Mouse (Mus musculus): ENCODE data around the gene Thy1.

Gene Thy1

DNA sequence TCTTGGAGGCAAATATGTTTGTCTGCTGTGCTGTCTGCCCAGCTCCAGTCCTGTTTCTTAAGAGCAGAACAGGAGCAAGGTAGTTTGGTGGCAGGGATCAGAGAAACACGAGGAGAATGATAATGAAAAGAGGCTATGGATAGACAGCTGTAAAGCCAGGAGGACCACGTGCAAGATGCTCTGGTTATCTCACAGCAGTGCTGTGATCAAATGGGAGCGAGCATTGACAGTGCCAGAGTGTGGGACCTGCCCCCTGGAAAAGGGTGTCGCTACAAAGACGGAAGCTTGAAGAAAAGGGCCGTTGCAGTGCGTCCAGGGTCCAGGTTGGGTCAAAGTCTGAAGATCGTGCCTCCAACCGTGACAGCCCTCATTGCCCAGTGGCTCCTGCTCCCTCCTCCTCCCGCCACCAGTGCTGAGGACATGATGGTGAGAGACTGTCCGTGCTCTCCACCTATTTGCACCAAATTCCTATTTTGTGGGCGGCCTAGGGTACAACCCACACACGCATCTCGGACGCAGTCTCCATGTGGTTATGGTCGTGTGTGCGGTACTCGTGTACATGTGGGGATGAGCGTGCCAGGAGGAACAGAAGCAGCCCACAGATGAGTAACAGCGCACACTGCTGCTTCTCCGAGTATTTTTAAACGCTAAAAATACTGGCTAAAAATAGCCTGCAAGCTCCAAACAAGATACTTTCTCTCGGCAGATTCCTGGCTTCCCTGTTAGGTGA is 40.4 kb downstream of the Thy1 start:
- ChIA-PET CTCF (interaction anchor here in 3 of 4 experiments (0.5 to 7.2 kb wide), 15 partner anchors 8 to 348 kb away, joined by 3 to 48 read pairs (median 4); no protein-coding TSS in a partner anchor), POLR2A (interaction anchor here in 3 of 4 experiments (0.6 to 4.5 kb wide), 20 partner anchors 8 to 638 kb away, joined by 3 to 23 read pairs (median 4); partner anchors contain the start of genes Usp2 (in 2 of the 3), C2cd2l (in 1 of the 3) and H2afx (in 1 of the 3))

DNA sequence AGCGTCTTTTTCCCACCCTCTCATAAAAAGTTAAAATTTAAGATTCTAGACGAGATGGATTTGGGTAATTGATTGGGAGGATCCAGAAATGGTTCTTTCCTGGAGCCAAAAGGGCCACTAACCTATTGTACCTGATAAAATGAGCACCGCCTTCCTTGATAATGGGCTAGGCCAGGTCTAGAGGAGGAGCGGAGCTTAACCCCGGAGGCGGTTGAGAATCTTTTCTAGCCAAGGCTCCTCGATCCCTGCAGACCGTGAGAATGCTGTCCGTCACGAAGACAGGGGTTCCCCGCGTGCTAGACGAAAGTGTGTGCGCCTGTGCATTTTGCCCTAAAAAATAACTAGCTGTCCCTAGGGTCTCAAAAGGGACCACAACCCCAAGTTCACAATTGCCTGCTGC is 41.1 kb downstream of the Thy1 start:
- CTCF ChIA-PET: interaction anchor here (0.5 to 7.2 kb wide), 19 partner anchors 9 to 1404 kb away, joined by 3 to 48 read pairs (median 5); partner anchors contain the start of gene Usp2 (in 1 of the 4)
- POLR2A ChIA-PET: interaction anchor here in 3 of 4 experiments (0.6 to 4.5 kb wide), 24 partner anchors 8 to 313 kb away, joined by 3 to 23 read pairs (median 4); partner anchors contain the start of genes Usp2 (in 2 of the 3), C2cd2l (in 1 of the 3), Cbl (in 1 of the 3) and H2afx (in 1 of the 3)

DNA sequence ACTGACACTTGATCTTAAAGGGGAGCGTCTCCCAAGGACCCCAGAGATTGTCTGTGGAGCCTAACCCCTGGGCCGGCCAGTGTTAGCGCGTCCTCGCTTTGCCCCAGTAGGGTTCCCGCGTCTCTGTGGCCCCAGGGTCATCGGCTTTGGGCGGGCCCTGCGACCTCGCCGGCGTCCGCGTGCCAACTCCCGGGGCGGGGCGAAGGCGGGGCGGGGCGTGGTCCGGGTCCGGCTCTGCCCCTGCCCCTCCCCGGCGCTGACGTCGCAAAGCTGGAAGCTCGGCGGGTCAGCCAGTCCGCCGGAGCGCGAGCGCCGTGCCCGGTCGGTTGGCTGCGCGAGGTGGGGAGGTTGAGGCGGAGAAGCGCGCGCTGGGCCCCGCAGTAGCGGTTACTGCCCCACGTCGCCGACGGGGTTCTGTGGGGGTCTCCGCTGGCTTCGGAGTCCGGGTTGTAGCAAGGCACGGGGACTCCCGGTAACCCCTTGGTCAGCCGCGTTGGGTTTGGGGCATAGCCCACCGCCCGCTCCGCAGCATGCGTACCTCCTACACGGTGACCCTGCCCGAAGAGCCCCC is 41.6 kb downstream of the Thy1 start:
- ChIA-PET POLR2A (interaction anchor here (0.6 to 4.5 kb wide), 27 partner anchors 8 to 312 kb away, joined by 3 to 23 read pairs (median 4); partner anchors contain the start of genes Usp2 (in 3 of the 4), C2cd2l (in 1 of the 4), Cbl (in 1 of the 4) and H2afx (in 1 of the 4)), CTCF (interaction anchor here (0.5 to 7.2 kb wide), 16 partner anchors 9 to 1405 kb away, joined by 3 to 48 read pairs (median 5); partner anchors contain the start of gene Usp2 (in 2 of the 4))

DNA sequence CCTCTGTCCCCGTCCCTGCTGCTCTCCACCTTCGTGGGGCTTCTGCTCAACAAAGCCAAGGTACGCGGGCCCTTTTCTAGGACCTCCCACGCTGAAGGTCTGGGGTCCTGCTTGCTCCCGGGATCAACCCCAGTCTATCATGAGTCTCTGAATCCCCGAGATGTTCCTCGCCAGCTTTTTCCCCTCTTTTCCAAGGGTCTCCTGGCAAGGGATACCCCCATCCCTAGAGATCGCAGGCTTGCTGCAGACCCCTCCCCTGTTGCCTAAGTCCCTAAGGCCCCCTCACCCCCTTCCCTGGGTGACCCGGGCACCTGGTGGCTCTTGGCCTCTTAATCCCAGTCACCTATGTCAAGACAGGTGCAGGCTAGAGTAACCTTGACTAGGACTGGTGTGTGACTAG is 42.1 kb downstream of the Thy1 start:
- CTCF ChIA-PET: interaction anchor here in 3 of 4 experiments (0.6 to 7.2 kb wide), 17 partner anchors 9 to 1270 kb away, joined by 3 to 48 read pairs (median 5); partner anchors contain the start of gene Usp2 (in 2 of the 3)
- POLR2A ChIA-PET: interaction anchor here (0.8 to 4.5 kb wide), 22 partner anchors 9 to 312 kb away, joined by 3 to 23 read pairs (median 5); partner anchors contain the start of genes Usp2 (in 2 of the 4), Cbl (in 1 of the 4), H2afx (in 1 of the 4) and Slc37a4 (in 1 of the 4)

DNA sequence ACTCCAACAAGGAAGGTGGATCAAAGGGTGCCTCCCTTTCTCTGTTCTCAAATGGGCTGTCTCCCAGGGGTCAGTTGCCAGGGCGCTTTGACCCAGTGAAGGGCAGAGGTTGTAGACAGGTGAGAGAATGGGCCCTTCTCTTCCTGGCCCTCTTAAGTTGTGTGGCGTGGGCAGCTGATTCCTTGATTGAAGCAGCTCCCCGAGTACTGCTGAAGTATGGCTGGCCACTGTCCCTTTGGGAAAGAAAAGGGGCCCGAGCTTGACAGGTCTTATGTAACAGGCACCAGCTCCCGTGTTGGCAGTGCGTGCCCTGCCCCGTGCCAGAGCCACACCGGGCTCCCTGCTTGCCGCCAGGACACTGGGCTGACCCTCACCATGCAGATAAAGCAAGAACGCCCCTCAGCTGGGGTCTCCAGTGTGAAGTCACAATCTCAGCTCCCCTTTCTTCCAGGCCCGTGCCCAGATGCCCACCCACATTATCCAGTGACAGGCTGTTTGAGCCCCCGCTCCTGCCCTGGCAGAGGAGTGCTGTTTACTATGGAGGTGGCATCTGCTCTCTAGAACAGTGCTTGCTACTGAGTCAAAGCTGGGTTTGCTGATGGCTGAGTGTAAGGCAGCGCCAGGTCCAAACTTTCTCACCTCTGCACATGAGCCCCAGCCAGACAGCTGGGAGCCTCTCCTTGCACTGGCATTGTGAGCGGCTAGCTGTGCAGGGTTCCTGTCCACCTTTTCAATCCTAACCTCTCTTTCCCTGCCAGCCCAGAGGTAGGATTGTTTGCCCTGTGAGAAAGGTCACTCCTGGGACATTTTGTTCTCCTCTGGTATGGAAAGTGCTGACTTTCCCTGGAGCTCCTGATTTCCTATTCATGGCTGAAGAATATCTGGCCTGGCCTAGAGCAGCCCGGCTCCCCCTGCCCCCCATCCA is 42.8 kb downstream of the Thy1 start:
- ChIA-PET POLR2A (interaction anchor here (0.6 to 4.5 kb wide), 26 partner anchors 9 to 325 kb away, joined by 3 to 23 read pairs (median 4); partner anchors contain the start of genes Usp2 (in 2 of the 4), C2cd2l (in 1 of the 4), Cbl (in 1 of the 4) and H2afx (in 1 of the 4)), CTCF (interaction anchor here (0.7 to 7.2 kb wide), 17 partner anchors 8 to 124 kb away, joined by 3 to 48 read pairs (median 5); partner anchors contain the start of gene Usp2 (in 1 of the 4))

DNA sequence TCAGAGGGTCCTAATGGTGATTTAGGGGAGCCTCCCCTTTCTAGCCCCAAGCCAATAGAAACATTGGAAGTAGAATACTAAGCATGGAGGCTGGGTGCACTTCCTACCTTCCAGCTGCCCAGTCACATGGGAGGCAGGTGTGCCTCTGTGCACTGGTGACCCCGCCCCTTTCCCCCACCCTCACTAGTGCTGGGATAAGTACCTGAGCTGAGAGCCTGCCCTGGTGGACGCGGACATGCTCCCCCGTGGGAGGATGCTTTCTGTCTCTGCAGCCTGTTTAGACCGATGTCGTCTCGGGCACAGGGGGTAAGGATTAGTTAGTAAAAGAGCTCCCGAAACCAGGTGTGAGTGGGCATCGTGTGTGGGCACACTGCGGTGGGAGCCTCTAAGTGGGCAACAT is 43.8 kb downstream of the Thy1 start:
- ChIA-PET POLR2A (interaction anchor here (0.6 to 3.5 kb wide), 19 partner anchors 8 to 324 kb away, joined by 3 to 17 read pairs (median 3); partner anchors contain the start of genes C2cd2l (in 1 of the 4), Cbl (in 1 of the 4) and H2afx (in 1 of the 4)), CTCF (interaction anchor here (0.9 to 7.2 kb wide), 9 partner anchors 9 to 391 kb away, joined by 3 to 48 read pairs (median 4); no protein-coding TSS in a partner anchor)

DNA sequence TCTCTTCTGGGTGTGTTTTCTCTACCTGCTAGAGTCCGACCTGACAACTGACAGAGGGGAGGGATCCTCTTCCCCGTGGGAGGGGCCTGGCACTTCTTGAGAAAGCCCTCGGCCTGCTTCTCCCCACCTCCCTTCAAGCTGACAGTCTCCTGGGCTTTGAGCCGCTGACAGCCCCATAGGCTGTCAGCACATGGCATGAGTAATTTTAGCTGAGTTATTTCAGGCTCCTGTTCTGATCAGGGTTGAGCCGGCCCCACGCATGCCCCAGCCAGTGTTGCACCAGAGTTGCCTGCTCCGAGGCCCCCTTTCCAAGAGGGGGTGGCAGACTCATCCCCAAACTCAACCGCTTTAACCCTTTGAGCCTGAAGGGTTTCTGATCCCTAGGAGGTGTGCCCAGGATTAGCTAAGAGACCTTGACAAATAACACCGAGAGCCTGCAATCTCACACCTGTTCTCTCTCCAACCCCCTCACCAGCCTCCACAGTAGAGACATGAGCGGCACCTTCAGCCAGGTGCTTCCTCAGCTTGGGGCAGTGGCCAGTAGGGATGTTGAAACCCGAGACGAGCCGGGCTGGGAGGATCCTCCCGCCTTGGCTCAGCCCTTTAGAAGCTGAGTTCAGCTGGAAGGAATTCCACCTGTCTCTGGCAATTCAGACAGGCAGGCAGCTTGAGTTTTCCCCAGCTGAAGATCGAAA is 44.7 kb downstream of the Thy1 start:
- POLR2A ChIA-PET: interaction anchor here (0.5 to 3.5 kb wide), 21 partner anchors 8 to 980 kb away, joined by 3 to 17 read pairs (median 4); partner anchors contain the start of gene C2cd2l (in 1 of the 4)
- CTCF ChIA-PET: interaction anchor here (0.6 to 7.2 kb wide), 14 partner anchors 9 to 390 kb away, joined by 3 to 48 read pairs (median 6); no protein-coding TSS in a partner anchor

DNA sequence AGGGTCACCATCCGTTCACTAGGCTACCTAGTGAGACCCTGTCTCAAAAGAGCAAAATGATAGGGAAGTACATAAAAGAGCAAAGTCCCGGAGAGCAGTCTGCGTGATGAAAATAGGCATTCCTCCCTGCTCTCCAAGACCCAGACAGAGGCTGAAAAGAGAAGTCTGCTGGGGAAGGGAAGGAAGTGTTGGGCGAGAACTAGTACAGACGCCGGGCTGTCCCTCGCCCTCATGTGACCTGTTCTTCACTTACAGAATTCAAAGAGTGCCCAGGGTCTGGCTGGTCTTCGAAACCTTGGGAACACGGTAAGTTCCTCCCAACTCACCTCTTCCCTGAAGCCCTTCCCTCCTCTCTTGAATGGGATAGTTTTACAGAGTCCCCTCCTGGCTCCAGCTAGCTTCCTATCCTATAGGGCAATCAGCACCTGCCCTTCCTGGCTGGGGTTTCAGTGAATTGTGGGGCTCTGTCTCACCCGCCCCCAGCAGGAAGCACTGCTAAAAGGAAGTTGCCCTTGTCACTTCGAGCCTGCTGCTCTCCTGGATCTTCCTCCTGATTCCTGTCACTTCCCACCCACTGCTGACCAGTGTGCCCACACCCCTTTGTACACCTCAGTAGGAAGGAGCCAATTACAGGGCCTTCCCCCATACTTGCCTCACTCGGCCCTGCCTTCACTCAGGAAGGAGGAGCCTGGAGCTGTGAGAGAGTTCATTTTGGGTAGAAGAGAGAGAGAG is 45.9 kb downstream of the Thy1 start:
- ChIA-PET CTCF (interaction anchor here in 3 of 4 experiments (0.5 to 7.2 kb wide), 10 partner anchors 10 to 257 kb away, joined by 3 to 48 read pairs (median 6); no protein-coding TSS in a partner anchor), POLR2A (interaction anchor here in 3 of 4 experiments (0.7 to 3.5 kb wide), 18 partner anchors 7 to 403 kb away, joined by 3 to 17 read pairs (median 4); partner anchors contain the start of genes H2afx (in 1 of the 3) and Usp2 (in 1 of the 3))

DNA sequence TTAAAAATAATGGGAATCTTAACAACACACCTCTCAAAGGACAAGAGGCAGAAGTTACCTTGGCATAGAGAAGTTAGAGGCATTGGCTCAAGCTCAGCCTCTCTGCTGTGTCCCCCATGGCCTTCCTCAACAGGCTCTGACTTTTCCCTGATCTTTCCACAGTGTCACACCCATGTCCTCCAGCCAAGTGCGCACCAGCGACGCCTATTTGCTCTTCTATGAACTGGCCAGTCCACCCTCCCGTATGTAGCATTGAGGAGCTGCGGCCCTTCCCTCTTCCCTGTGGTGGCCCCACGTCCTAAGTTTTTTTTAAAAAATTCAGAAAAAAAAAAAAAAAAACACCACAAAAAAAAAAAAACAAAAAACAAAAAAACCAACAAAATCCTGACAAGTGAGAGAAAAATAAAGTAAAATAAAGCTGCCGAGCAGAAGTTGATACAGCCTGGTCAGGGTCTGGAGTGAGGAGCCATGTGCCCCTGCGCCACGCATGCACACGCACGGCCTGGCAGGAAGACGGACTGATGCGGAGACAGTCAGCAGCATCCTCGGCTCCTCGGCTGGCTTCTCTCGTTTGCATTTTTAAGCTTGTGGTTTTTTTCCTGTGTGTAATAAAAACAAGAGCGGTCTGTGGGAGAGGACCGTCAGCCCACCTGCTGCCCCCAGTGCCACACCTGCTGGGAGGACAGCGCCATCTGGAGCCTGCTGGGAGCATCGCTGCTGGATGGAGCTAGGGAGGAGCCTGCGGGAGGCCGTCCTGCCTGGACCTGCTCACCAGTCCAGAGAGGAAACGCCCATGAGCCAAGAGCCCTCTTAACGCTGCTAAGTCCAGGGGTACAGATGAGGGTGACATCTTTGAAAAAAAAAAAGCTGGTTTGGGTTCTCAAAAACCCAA is 50.7 kb downstream of the Thy1 start:
- CTCF ChIA-PET: interaction anchor here (0.5 to 7.3 kb wide), 84 partner anchors 8 to 766 kb away, joined by 3 to 97 read pairs (median 4); partner anchors contain the start of genes C1qtnf5 (in 2 of the 4), Usp2 (in 2 of the 4), Cbl (in 1 of the 4) and Gm49380 (in 1 of the 4)
- POLR2A ChIA-PET: interaction anchor here (0.6 to 3.7 kb wide), 20 partner anchors 8 to 193 kb away, joined by 3 to 23 read pairs (median 3); partner anchors contain the start of genes C1qtnf5 (in 1 of the 4) and Usp2 (in 1 of the 4)

DNA sequence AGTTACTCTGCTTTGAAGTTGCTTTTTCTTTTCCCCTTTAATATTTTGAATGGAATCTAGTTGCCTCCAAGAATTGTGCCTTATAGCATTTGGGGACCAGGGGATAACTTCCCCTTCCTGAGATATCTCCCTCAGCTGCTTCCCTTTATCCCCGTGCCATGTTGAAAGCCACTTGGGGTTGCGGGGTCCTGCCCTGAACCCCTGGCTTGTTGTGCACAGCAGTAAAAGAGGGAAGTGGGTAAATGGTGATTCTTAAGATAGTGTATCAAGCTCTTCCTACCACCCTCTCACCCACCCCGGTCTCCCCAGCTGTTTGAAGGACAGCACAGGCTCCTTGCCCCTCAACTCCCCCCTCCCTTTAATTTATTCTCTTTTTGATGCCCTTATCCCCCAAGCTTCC is 51.6 kb downstream of the Thy1 start:
- POLR2A ChIA-PET: interaction anchor here (0.6 to 3.7 kb wide), 15 partner anchors 9 to 192 kb away, joined by 3 to 23 read pairs (median 3); partner anchors contain the start of genes C1qtnf5 (in 1 of the 4) and Usp2 (in 1 of the 4)
- CTCF ChIA-PET: interaction anchor here (0.5 to 7.3 kb wide), 79 partner anchors 7 to 767 kb away, joined by 3 to 97 read pairs (median 4); partner anchors contain the start of genes Usp2 (in 3 of the 4), C1qtnf5 (in 2 of the 4), Cbl (in 1 of the 4) and Ccdc153 (in 1 of the 4)

DNA sequence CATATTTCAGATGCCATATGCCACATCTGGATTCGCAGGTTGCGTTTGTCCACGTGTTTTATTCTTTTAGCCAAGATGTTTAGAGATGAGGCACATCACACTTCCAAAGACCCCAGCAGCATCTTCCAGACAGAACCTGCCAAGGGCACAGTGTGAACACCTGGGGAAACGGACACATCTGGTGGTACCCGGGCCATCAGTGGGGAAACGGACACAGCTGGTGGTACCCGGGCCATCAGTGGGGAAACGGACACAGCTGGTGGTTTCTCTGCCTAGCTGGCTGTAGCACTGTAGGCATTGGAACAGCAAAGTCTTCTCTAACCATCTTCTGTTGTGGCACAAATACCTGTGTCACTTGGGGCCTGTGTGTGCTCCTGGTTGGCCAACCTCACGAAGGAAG is 52.6 kb downstream of the Thy1 start:
- ChIA-PET CTCF (interaction anchor here (0.6 to 7.3 kb wide), 14 partner anchors 9 to 197 kb away, joined by 3 to 97 read pairs (median 4); partner anchors contain the start of gene C1qtnf5 (in 1 of the 4)), POLR2A (interaction anchor here (1.0 to 3.7 kb wide), 13 partner anchors 7 to 283 kb away, joined by 3 to 23 read pairs (median 5); partner anchors contain the start of genes H2afx (in 1 of the 4), Hmbs (in 1 of the 4) and Hyou1 (in 1 of the 4))

DNA sequence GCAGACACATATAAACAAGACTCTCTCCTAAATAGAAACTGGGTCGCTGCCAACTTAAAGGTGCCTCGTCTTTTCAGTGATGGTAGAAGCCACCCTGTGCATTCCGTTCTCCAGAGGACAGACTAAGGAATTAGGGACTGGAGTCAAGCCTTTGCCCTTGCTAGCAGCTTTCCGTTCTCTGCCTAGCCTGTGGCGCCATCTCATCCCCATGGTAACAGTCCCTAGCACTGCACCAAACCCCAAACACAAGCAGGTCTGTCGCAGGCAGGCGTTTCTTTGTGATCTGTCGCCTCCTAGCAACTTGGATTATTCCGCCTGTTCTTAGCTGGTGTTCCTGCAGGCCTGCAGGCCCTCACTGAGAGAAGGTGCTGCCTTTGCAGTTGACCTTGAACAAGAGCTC is 53.4 kb downstream of the Thy1 start:
- POLR2A ChIA-PET: interaction anchor here (0.6 to 3.7 kb wide), 24 partner anchors 8 to 382 kb away, joined by 3 to 23 read pairs (median 4); partner anchors contain the start of genes C1qtnf5 (in 1 of the 4), H2afx (in 1 of the 4), Hmbs (in 1 of the 4) and Hyou1 (in 1 of the 4)
- CTCF ChIA-PET: interaction anchor here (0.6 to 7.3 kb wide), 17 partner anchors 10 to 1318 kb away, joined by 3 to 97 read pairs (median 5); no protein-coding TSS in a partner anchor

Data from embryonic stem cell, embryonic (primary cell).